Mouse (Mus musculus) CD4-positive naive resting alpha-beta T cell, adult 57 days (primary cell): ENCODE data around the gene Foxq1. TPM values are rescaled to one million over a fixed set of nuclear protein-coding genes. Genes with fewer than 3 reads are reported as not detected.

Experiments
- total RNA-seq: library from RNA; stranded (reverse); gene quantifications from one replicate; pipeline ENCODE4 v1.2.4, GENCODE M21; 2023

Foxq1 gene
- total RNA-seq, result 0.15 TPM

GRCm38 (mm10) chr13:31555834-31556233 is at the start of gene Foxq1:
Foxq1 (plus strand) TSS chr13:31556134.

DNA sequence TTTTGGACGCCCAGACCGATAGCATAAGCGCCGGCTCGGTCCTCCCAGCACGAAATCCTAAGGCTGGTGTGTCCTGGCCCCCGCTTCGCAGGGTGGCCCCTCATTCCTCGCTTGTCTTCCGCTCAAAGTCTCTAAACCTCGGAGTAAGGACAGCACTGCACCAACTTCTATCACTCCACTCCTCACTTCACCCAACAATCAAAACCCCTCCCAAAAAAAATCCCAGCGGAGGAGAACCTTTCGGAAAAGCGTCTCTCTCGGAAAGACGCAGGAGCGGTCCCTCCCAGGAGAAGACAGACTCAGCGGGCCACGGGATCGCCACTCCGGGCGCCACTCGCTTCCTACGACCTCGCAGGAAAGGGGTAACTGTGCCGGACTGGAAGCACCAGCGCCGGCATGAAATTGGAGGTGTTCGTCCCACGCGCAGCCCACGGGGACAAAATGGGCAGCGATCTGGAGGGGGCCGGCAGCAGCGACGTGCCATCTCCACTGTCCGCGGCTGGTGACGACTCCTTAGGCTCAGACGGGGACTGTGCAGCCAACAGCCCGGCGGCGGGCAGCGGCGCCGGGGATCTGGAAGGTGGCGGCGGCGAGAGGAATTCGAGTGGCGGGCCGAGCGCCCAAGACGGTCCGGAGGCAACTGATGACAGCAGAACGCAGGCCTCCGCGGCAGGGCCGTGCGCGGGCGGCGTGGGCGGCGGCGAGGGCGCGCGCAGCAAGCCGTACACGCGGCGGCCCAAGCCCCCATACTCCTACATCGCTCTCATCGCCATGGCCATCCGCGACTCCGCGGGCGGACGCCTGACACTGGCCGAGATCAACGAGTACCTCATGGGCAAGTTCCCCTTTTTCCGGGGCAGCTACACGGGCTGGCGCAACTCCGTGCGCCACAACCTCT is 2.8 kb downstream of the Foxq1 start, which contains the start of gene A530084C06Rik:
A530084C06Rik (minus strand) TSS at position 813 of the 898 bp plus-strand sequence.

Other genes starting within 250 kb of the Foxq1 start
- gene A530084C06Rik, start 3.2 kb downstream of the Foxq1 start, total RNA-seq, result not detected
- not detected for gene Foxf2, start 69.7 kb downstream of the Foxq1 start, total RNA-seq